Mouse (Mus musculus): ENCODE measurements around the gene Atg2a.

DNA sequence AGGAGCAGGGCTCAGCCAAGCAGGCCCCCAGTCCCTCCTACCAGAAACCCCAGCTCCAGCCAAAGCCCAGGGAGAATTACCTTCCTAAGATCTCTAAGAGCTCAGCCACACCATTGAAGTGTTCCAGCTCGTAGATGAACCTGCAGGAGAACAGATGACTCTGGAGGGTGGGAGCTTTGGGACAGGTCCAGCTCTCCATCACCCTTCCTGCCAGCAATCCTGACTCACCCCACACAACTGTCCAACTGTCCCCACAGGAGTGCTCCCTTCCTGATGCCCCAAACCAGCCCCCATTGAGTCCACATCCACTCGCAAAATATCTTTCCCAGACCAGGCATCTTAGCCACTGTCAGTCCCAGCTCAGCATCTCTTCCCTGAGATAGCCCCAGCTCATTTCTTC lies 10.4 kb upstream of the Atg2a start:
- TF ChIP-seq CTCF (IDR thresholded peaks at IDR 0.05; ENCODE audit: low read depth), result no peak
- no peak for TF ChIP-seq EP300 (IDR thresholded peaks at IDR 0.05; ENCODE audit: low read depth)

All from heart, postnatal 0 days (tissue).